Mouse (Mus musculus): ENCODE data around the gene Nsun2. TPM values are rescaled to one million over a fixed set of nuclear protein-coding genes. Genes with fewer than 3 reads are reported as not detected.

Nsun2 gene
- polyA plus RNA-seq, 1 experiment from 2014 or later, result 115 TPM

DNA sequence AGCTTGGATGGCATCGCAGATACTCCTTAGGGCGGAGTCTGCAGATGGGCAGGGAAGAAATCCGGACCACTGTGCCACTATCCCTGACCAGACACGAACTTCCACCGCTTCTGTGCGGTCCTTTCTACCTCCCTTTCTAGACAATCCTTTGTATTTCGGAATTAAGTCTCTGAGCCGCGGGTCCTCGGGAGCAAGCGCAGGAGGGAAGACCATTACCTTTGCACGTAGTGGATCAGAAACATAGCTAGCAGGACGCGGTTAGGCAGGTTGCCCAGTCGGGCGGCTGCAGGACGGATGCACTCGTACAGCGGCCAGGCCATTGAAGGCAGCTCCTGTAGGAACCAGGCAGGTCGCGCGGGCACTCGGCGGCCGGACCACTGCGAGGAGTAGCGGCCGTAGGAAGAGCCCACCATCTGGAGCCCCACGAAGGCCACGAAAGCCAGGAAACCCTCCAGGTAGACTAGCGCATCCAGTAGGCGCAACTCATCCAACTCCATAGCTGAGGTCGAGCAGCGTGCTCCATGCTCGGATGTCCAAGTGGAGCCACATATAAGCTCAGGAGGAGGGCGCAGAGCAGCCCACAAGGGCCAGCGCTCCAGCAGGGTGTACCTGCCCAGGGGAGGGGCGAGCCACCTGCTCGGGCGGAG, 77.3 kb downstream of the Nsun2 start:
- ATAC-seq, result peak; percentile 39; the same call in 1 of the 2 replicates
- no peaks in the 10 kb centered on the region for H3K9me3 ChIP-seq (ENCODE audit: control insufficient read depth, low read length)
- peaks cover 14% of the 10 kb centered on the region for H3K4me1 ChIP-seq (ENCODE audit: control insufficient read depth, insufficient read depth, low read length)
- under 1% methylated on average over 40 of the region's 40 CpGs for WGBS
- H3K27ac ChIP-seq (ENCODE audit: low read length), result 0 out of 2 replicates have a peak overlapping the region, but pooled peaks have one; percentile 9
- H3K4me2 ChIP-seq (ENCODE audit: low read depth, low read length), result peak overlapping the region; percentile 92
- H3K27me3 ChIP-seq (replicated peaks; ENCODE audit: control insufficient read depth, insufficient read depth, low read length), result no peaks in the 10 kb centered on the region
- H3K4me3 ChIP-seq (ENCODE audit: low read length), result peak overlapping the region; percentile 76
- H3K9ac ChIP-seq (ENCODE audit: low read depth, low read length), result peak overlapping the region; percentile 71
- H3K36me3 ChIP-seq (ENCODE audit: control insufficient read depth, insufficient read depth, low read length), result peaks cover 7% of the 10 kb centered on the region; the same call in 1 of the 2 replicates

GRCm38 (mm10) chr13:69611398-69612174, 78.0 kb downstream of the Nsun2 start, which contains the start of gene Srd5a1:
Srd5a1 (minus strand) TSS chr13:69611442.
- no peaks in the 10 kb centered on the region for H3K27me3 ChIP-seq (replicated peaks; ENCODE audit: control insufficient read depth, insufficient read depth, low read length)
- ATAC-seq, result peak; percentile 99
- H3K4me1 ChIP-seq (ENCODE audit: control insufficient read depth, insufficient read depth, low read length), result peaks cover 14% of the 10 kb centered on the region
- WGBS, result under 1% methylated on average over 69 of the region's 69 CpGs
- peak within 1 kb of the TSS; percentile 92 for H3K4me2 ChIP-seq (ENCODE audit: low read depth, low read length)
- H3K36me3 ChIP-seq (ENCODE audit: control insufficient read depth, insufficient read depth, low read length), result peaks cover 11% of the 10 kb centered on the region
- H3K9me3 ChIP-seq (ENCODE audit: control insufficient read depth, low read length), result no peaks in the 10 kb centered on the region
- H3K4me3 ChIP-seq (ENCODE audit: low read length), result peak within 1 kb of the TSS; percentile 76
- peak within 1 kb of the TSS; percentile 76 for H3K9ac ChIP-seq (ENCODE audit: low read depth, low read length)
- H3K27ac ChIP-seq (ENCODE audit: low read length), result peak within 1 kb of the TSS; percentile 9; the same call in 1 of the 2 replicates

- Histone ChIP-seq H3K9me3 (ENCODE audit: control insufficient read depth, low read length) (no peaks in the 10 kb centered on the region), H3K9ac (ENCODE audit: low read depth, low read length) (peak overlapping the region; percentile 76), H3K36me3 (ENCODE audit: control insufficient read depth, insufficient read depth, low read length) (peaks cover 14% of the 10 kb centered on the region), H3K4me2 (ENCODE audit: low read depth, low read length) (peak overlapping the region; percentile 59), H3K4me3 (ENCODE audit: low read length) (peak overlapping the region; percentile 76), H3K27me3 (replicated peaks; ENCODE audit: control insufficient read depth, insufficient read depth, low read length) (no peaks in the 10 kb centered on the region), H3K27ac (ENCODE audit: low read length) (no peak overlapping the region), H3K4me1 (ENCODE audit: control insufficient read depth, insufficient read depth, low read length) (peaks cover 14% of the 10 kb centered on the region)
- WGBS, result under 1% methylated on average over 24 of the region's 24 CpGs
- ATAC-seq, result no peak
Observed at GRCm38 (mm10) chr13:69612175-69612544, 78.6 kb downstream of the Nsun2 start.

- Histone ChIP-seq H3K27me3 (replicated peaks; ENCODE audit: control insufficient read depth, insufficient read depth, low read length) (no peaks in the 10 kb centered on the region), H3K36me3 (ENCODE audit: control insufficient read depth, insufficient read depth, low read length) (peaks cover 37% of the 10 kb centered on the region), H3K27ac (ENCODE audit: low read length) (no peak overlapping the region), H3K4me1 (ENCODE audit: control insufficient read depth, insufficient read depth, low read length) (peaks cover 10% of the 10 kb centered on the region; the same call in 1 of the 2 replicates), H3K9me3 (ENCODE audit: control insufficient read depth, low read length) (no peaks in the 10 kb centered on the region), H3K4me3 (ENCODE audit: low read length) (no peak overlapping the region), H3K4me2 (ENCODE audit: low read depth, low read length) (no peak overlapping the region), H3K9ac (ENCODE audit: low read depth, low read length) (no peak overlapping the region)
- ATAC-seq, result no peak
- WGBS, result 79% methylated on average over 6 of the region's 6 CpGs
Observed at GRCm38 (mm10) chr13:69616716-69617115, 83.2 kb downstream of the Nsun2 start.

- peaks cover 22% of the 10 kb centered on the region for H3K36me3 ChIP-seq (ENCODE audit: control insufficient read depth, insufficient read depth, low read length)
- H3K9me3 ChIP-seq (ENCODE audit: control insufficient read depth, low read length), result no peaks in the 10 kb centered on the region
- WGBS, result 86% methylated on average over 5 of the region's 5 CpGs
- no peak overlapping the region for H3K27ac ChIP-seq (ENCODE audit: low read length)
- no peak overlapping the region for H3K9ac ChIP-seq (ENCODE audit: low read depth, low read length)
- no peak for ATAC-seq
- no peak overlapping the region for H3K4me3 ChIP-seq (ENCODE audit: low read length)
- H3K4me1 ChIP-seq (ENCODE audit: control insufficient read depth, insufficient read depth, low read length), result no peaks in the 10 kb centered on the region
- H3K27me3 ChIP-seq (replicated peaks; ENCODE audit: control insufficient read depth, insufficient read depth, low read length), result no peaks in the 10 kb centered on the region
- no peak overlapping the region for H3K4me2 ChIP-seq (ENCODE audit: low read depth, low read length)
Observed at GRCm38 (mm10) chr13:69623843-69624242, 90.3 kb downstream of the Nsun2 start.

GRCm38 (mm10) chr13:69624510-69624909, 91.0 kb downstream of the Nsun2 start:
- 87% methylated on average over 3 of the region's 3 CpGs for WGBS

GRCm38 (mm10) chr13:69627941-69628340, 94.4 kb downstream of the Nsun2 start:
- no peaks in the 10 kb centered on the region for H3K27me3 ChIP-seq (replicated peaks; ENCODE audit: control insufficient read depth, insufficient read depth, low read length)
- ATAC-seq, result no peak
- no peak overlapping the region for H3K4me3 ChIP-seq (ENCODE audit: low read length)

More at GRCm38 (mm10) chr13:69624510-69624909, 91.0 kb downstream of the Nsun2 start:
- Histone ChIP-seq H3K36me3 (ENCODE audit: control insufficient read depth, insufficient read depth, low read length) (peaks cover 21% of the 10 kb centered on the region), H3K4me1 (ENCODE audit: control insufficient read depth, insufficient read depth, low read length) (no peaks in the 10 kb centered on the region), H3K27ac (ENCODE audit: low read length) (no peak overlapping the region), H3K4me3 (ENCODE audit: low read length) (no peak overlapping the region), H3K9ac (ENCODE audit: low read depth, low read length) (no peak overlapping the region), H3K27me3 (replicated peaks; ENCODE audit: control insufficient read depth, insufficient read depth, low read length) (no peaks in the 10 kb centered on the region), H3K9me3 (ENCODE audit: control insufficient read depth, low read length) (no peaks in the 10 kb centered on the region), H3K4me2 (ENCODE audit: low read depth, low read length) (no peak overlapping the region)
- ATAC-seq, result no peak

GRCm38 (mm10) chr13:69630576-69630975, 97.0 kb downstream of the Nsun2 start:
- H3K4me3 ChIP-seq (ENCODE audit: low read length), result no peak overlapping the region
- H3K9ac ChIP-seq (ENCODE audit: low read depth, low read length), result no peak overlapping the region
- no peaks in the 10 kb centered on the region for H3K27me3 ChIP-seq (replicated peaks; ENCODE audit: control insufficient read depth, insufficient read depth, low read length)
- ATAC-seq, result no peak
- H3K4me1 ChIP-seq (ENCODE audit: control insufficient read depth, insufficient read depth, low read length), result no peaks in the 10 kb centered on the region
- no peak overlapping the region for H3K27ac ChIP-seq (ENCODE audit: low read length)
- 68% methylated on average over 8 of the region's 8 CpGs for WGBS
- peaks cover 43% of the 10 kb centered on the region for H3K36me3 ChIP-seq (ENCODE audit: control insufficient read depth, insufficient read depth, low read length)
- H3K9me3 ChIP-seq (ENCODE audit: control insufficient read depth, low read length), result no peaks in the 10 kb centered on the region
- H3K4me2 ChIP-seq (ENCODE audit: low read depth, low read length), result no peak overlapping the region

More at GRCm38 (mm10) chr13:69627941-69628340, 94.4 kb downstream of the Nsun2 start:
- Histone ChIP-seq H3K9ac (ENCODE audit: low read depth, low read length) (no peak overlapping the region), H3K36me3 (ENCODE audit: control insufficient read depth, insufficient read depth, low read length) (peaks cover 28% of the 10 kb centered on the region), H3K4me1 (ENCODE audit: control insufficient read depth, insufficient read depth, low read length) (no peaks in the 10 kb centered on the region), H3K9me3 (ENCODE audit: control insufficient read depth, low read length) (no peaks in the 10 kb centered on the region), H3K4me2 (ENCODE audit: low read depth, low read length) (no peak overlapping the region), H3K27ac (ENCODE audit: low read length) (no peak overlapping the region)
- WGBS, result 96% methylated on average over 3 of the region's 3 CpGs

GRCm38 (mm10) chr13:69631111-69631510, 97.6 kb downstream of the Nsun2 start:
- no peak overlapping the region for H3K27ac ChIP-seq (ENCODE audit: low read length)
- 93% methylated on average over 3 of the region's 3 CpGs for whole genome bisulfite sequencing
- H3K4me3 ChIP-seq (ENCODE audit: low read length), result no peak overlapping the region

More at GRCm38 (mm10) chr13:69631111-69631510, 97.6 kb downstream of the Nsun2 start:
- ATAC-seq, result no peak
- H3K4me2 ChIP-seq (ENCODE audit: low read depth, low read length), result no peak overlapping the region
- no peaks in the 10 kb centered on the region for H3K9me3 ChIP-seq (ENCODE audit: control insufficient read depth, low read length)
- no peak overlapping the region for H3K9ac ChIP-seq (ENCODE audit: low read depth, low read length)
- no peaks in the 10 kb centered on the region for H3K4me1 ChIP-seq (ENCODE audit: control insufficient read depth, insufficient read depth, low read length)
- H3K36me3 ChIP-seq (ENCODE audit: control insufficient read depth, insufficient read depth, low read length), result peaks cover 45% of the 10 kb centered on the region
- no peaks in the 10 kb centered on the region for H3K27me3 ChIP-seq (replicated peaks; ENCODE audit: control insufficient read depth, insufficient read depth, low read length)
